Mouse (Mus musculus) hindbrain, embryonic 16.5 days (tissue): Measurements from ENCODE around the gene Ghrhr. TPM values are rescaled to one million over a fixed set of nuclear protein-coding genes. Genes with fewer than 3 reads are reported as not detected.

Source experiments
- ATAC-seq: fragments of 200-750 bp; cut with Nextera tagmentation; 2 replicates; pipeline ENCODE4 v1.8.0; 2017; ENCODE audit warnings: moderate TSS enrichment, moderate library complexity
- H3K27ac ChIP-seq: fragments of 300-500 bp; sonication (generic); 2 replicates; pipeline ENCODE4 v1.5.1; 2014; ENCODE audit warnings: low read depth, mild to moderate bottlenecking, control low read depth, low read length, moderate library complexity
- H3K27me3 ChIP-seq: fragments of 300-500 bp; sonication (generic); replicated peaks from 2 replicates; pipeline ENCODE4 v1.6.1; 2014; ENCODE audit warnings: low read length; ENCODE audit not compliant: control insufficient read depth, insufficient read depth
- H3K36me3 ChIP-seq: fragments of 300-500 bp; sonication (generic); 2 replicates; pipeline ENCODE4 v1.6.1; 2014; ENCODE audit warnings: mild to moderate bottlenecking, low read length, moderate library complexity, mixed read lengths; ENCODE audit not compliant: control insufficient read depth, insufficient read depth
- H3K4me1 ChIP-seq: fragments of 300-500 bp; sonication (generic); 2 replicates; pipeline ENCODE4 v1.6.1; 2014; ENCODE audit warnings: low read depth, low read length; ENCODE audit not compliant: control insufficient read depth, insufficient read depth
- H3K4me2 ChIP-seq: fragments of 300-500 bp; sonication (generic); 2 replicates; pipeline ENCODE4 v1.6.1; 2014; ENCODE audit warnings: mild to moderate bottlenecking, low read length, control low read depth, moderate library complexity
- H3K4me3 ChIP-seq: fragments of 300-500 bp; sonication (generic); 2 replicates; pipeline ENCODE4 v1.5.1; 2014; ENCODE audit warnings: mild to moderate bottlenecking, low read length, control low read depth, moderate library complexity
- H3K9ac ChIP-seq: fragments of 300-500 bp; sonication (generic); 2 replicates; pipeline ENCODE4 v1.6.1; 2014; ENCODE audit warnings: low read depth, mild to moderate bottlenecking, control low read depth, low read length, moderate library complexity
- H3K9me3 ChIP-seq: fragments of 300-500 bp; sonication (generic); 2 replicates; pipeline ENCODE4 v1.6.1; 2014; ENCODE audit warnings: mild to moderate bottlenecking, low read length, moderate library complexity; ENCODE audit not compliant: control insufficient read depth
- WGBS: fragments of 180-500 bp; shearing (Covaris S2); extraction: QIAGEN DNeasy Blood & Tissue Kit; methylation state at CpG from one replicate; pipeline ENCODE4 v1.1.7; 2014; 5-methylcytosine and 5-hydroxymethylcytosine counted together
- polyA plus RNA-seq: library from polyadenylated mRNA; unstranded; fragments of >200 nt; fragmentation: Nextera tagmentation; extraction: Ambion mirVana; gene quantifications from 2 replicates; pipeline ENCODE4 v1.2.1, GENCODE M21; 2015

Ghrhr gene
- polyA plus RNA-seq, 1 experiment from 2014 or later = not detected

DNA sequence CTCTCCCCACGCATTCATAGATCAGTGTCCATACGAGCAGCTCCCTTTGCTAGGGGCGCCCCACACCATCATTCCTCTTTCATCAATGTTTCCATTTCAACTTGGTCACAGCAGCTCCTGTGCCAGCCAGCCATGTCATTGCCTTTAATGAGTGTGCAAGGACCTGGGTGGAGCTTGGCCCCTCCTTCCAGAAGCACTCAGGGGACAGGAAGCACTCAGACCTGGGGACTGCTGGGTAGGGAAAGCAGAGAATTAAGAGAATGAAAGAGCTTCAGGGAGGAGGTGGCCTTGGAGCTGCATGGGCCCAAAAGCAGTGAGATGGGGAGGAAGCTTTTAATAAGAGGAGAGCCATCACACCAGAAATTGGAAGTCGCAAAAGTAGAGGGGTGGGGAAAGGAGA, 5.9 kb downstream of the Ghrhr start:
- 88% methylated on average over 4 of the region's 4 CpGs for WGBS
- no peaks in the 10 kb centered on the region for H3K27me3 ChIP-seq
- no peaks in the 10 kb centered on the region for H3K36me3 ChIP-seq
- H3K4me1 ChIP-seq = no peaks in the 10 kb centered on the region
- H3K27ac ChIP-seq = no peak overlapping the region
- H3K4me3 ChIP-seq = no peak overlapping the region
- H3K4me2 ChIP-seq = no peak overlapping the region
- no peak overlapping the region for H3K9ac ChIP-seq
- no peaks in the 10 kb centered on the region for H3K9me3 ChIP-seq
- ATAC-seq = no peak

DNA sequence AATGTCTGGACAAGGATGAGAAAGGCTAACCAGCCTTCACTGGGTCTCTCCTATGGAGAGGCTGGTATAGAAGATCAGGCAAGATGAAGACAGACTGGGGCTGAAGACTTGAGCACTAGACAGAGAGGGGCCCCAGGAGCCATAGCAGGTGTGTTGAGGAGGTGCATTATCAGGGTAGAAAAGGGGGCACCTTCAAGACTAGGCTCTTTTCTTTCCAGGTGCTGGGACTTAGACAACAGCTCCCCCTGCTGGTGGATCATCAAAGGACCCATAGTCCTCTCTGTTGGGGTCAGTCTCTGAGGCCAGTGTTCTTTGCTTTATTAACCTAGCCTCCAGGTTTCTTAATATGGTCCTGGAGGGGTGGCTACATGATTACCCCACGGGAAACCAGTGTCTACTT, 7.8 kb downstream of the Ghrhr start:
- no peaks in the 10 kb centered on the region for H3K27me3 ChIP-seq
- no peak overlapping the region for H3K4me3 ChIP-seq
- H3K36me3 ChIP-seq = no peaks in the 10 kb centered on the region
- H3K9ac ChIP-seq = no peak overlapping the region
- no peak overlapping the region for H3K27ac ChIP-seq
- WGBS = 22% methylated on average over 1 of the region's 1 CpGs
- H3K4me1 ChIP-seq = peaks cover 4% of the 10 kb centered on the region; the same call in 1 of the 2 replicates
- no peak for ATAC-seq
- H3K9me3 ChIP-seq = no peaks in the 10 kb centered on the region
- no peak overlapping the region for H3K4me2 ChIP-seq

DNA sequence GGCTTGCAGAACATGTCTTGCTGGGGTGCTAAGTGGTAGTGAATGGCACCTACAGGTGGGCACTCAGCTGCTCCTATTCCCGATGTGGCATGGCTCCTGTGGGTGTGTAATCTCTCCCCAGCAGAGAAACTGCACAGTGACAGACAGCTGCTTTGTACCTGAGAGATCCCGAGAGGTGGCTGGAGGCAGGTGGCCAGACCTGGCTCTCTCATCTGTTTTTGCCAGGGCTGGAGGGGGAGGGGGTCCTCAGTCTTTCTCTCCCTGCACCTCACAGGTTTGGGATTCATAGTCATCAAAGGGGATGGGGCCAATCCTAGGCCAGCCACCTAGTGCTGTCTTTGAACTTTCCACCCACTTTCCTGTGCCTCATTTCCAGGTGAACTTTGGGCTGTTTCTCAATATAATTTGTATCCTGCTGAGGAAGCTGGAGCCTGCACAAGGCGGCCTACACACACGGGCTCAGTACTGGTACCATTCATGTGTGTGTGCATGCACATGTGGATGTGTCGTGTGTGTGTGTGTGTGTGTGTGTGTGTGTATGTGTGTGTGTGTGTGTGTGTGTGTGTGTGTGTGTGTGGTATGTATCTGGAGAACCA, 8.4 kb downstream of the Ghrhr start:
- 86% methylated on average over 5 of the region's 5 CpGs for WGBS
- Histone ChIP-seq H3K27me3 (no peaks in the 10 kb centered on the region), H3K36me3 (no peaks in the 10 kb centered on the region), H3K9me3 (no peaks in the 10 kb centered on the region), H3K27ac (no peak overlapping the region), H3K4me1 (peaks cover 4% of the 10 kb centered on the region; the same call in 1 of the 2 replicates), H3K4me3 (no peak overlapping the region), H3K4me2 (no peak overlapping the region), H3K9ac (no peak overlapping the region)
- ATAC-seq = no peak

DNA sequence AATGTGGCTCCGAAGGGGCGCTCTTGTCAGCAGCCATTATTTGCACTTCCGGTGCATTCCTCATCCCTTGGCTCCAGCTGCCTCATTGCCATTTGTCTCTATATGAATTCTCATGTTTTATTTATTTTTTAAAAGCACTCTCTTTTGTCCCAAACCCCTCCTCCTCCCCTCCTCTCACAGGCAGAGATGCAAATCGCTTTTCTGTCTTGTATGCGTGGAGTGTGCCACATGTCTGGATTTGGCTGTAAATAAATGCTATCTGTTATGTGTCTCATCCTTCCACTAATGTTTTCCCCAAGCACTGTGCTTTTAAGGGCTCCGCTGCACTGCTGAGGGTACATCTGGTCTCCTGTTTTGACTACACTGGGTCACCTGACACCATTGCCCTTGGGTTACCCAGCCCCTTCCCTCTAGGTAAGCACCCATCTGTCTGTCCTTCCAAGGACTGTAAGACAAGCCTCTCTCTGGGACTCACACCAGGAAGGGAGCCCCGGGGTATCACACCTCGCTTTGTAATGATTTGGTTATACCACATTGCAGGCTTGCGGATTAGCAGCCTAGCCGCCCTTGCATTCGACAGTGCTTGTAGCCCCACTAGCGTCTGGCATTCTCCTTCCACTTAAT, 12.6 kb downstream of the Ghrhr start:
- H3K4me3 ChIP-seq = no peak overlapping the region
- H3K9ac ChIP-seq = no peak overlapping the region
- ATAC-seq = no peak
- peak overlapping the region; percentile 26; the same call in 1 of the 2 replicates for H3K27ac ChIP-seq
- no peaks in the 10 kb centered on the region for H3K27me3 ChIP-seq
- no peaks in the 10 kb centered on the region for H3K9me3 ChIP-seq
- peaks cover 19% of the 10 kb centered on the region for H3K4me1 ChIP-seq
- WGBS = 33% methylated on average over 12 of the region's 12 CpGs
- no peaks in the 10 kb centered on the region for H3K36me3 ChIP-seq
- H3K4me2 ChIP-seq = no peak overlapping the region

DNA sequence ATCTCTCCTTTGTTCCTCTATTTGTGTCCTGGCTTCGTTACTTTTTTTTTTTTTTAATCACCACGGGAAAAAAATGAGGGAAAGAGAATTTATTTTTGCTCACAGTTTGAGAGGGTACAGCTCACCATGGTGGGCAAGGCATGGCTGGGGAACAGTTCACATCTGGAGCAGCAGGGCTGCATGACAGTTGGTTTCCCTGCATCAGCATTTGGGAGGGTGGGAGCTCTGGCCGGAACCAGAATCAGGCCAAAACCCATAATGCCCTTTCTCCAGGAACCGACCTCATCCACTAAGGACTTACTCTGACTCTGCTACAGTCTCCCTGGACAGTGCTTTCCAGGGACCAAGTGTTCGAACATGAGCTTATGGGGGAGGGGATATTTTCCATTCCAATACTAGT, 13.2 kb downstream of the Ghrhr start:
- ATAC-seq = no peak
- H3K27me3 ChIP-seq = no peaks in the 10 kb centered on the region
- H3K4me2 ChIP-seq = no peak overlapping the region
- H3K4me3 ChIP-seq = no peak overlapping the region
- H3K4me1 ChIP-seq = peaks cover 19% of the 10 kb centered on the region
- no peak overlapping the region for H3K9ac ChIP-seq
- H3K36me3 ChIP-seq = no peaks in the 10 kb centered on the region
- 66% methylated on average over 5 of the region's 5 CpGs for WGBS
- no peak overlapping the region for H3K27ac ChIP-seq
- H3K9me3 ChIP-seq = no peaks in the 10 kb centered on the region

DNA sequence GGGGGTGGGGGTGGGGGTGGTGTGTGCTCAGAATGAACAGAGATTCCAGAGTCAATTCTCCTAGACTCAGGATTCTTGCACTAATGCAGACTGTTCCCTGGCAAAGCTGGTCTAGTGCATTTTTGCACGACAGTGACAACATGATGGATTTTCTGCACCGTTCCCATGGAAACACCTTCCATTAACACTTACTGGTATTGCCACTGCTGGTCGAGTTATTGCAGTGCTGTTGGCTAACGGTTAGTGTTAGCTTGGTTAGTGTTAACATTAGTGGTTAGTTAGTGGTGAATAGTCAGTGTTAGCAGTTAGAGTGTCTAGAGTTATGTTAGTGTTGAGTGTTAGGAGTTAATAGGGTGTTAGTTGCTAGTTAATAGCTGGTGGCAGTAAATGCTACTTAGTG, 15.7 kb downstream of the Ghrhr start:
- Histone ChIP-seq H3K9me3 (no peaks in the 10 kb centered on the region), H3K36me3 (no peaks in the 10 kb centered on the region), H3K4me2 (no peak overlapping the region), H3K27me3 (no peaks in the 10 kb centered on the region), H3K4me3 (no peak overlapping the region), H3K4me1 (peaks cover 33% of the 10 kb centered on the region), H3K9ac (no peak overlapping the region), H3K27ac (no peak overlapping the region; the same call in 1 of the 2 replicates)
- ATAC-seq = peak; percentile 53
- WGBS = 33% methylated on average over 4 of the region's 4 CpGs

DNA sequence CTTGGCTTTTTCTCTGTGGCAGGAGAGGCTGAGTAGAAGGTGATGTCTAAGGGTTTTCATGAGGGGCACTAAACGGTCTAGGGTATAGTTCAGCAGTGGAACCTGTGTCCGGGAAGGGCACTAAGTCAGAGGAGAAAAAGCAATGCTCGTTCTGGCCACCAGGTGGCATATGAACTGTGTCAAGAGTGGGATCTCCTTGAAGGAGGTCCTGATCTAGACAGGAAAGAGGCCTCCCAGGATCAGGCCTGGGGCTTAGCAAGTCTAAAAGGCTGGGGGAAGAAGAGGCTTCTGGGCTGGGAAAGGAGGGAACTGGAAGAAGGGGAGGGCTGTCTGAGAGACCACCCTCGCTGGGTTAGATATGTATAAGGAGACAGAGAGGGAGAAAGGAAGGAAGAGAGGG, 16.4 kb downstream of the Ghrhr start:
- H3K27ac ChIP-seq = no peak overlapping the region; the same call in 1 of the 2 replicates
- 14% methylated on average over 4 of the region's 4 CpGs for WGBS

DNA sequence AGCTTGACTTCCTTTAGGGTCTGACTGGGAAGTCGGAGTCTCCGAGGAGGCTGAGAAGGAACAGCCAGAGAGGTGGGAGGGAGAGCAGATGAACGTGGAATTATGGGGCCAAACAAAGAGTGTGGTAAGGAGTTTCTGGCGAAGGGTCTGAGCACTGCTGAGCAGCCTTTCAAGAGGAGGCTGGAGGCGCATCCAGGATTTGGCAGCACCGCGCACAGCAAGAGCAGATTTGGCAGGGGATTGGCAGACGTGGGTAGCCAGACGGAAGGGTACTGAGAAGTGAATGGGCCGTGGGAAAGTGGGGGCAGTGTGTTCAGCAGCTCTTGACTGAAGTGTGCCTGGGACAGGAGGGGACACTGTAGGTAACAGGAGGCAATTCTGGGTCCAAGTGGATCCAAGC, 18.8 kb downstream of the Ghrhr start:
- Histone ChIP-seq H3K27me3 (no peaks in the 10 kb centered on the region), H3K4me2 (no peak overlapping the region), H3K9me3 (no peaks in the 10 kb centered on the region), H3K36me3 (no peaks in the 10 kb centered on the region), H3K27ac (peak overlapping the region; percentile 41; the same call in 1 of the 2 replicates), H3K4me3 (no peak overlapping the region), H3K9ac (no peak overlapping the region), H3K4me1 (peaks cover 43% of the 10 kb centered on the region)
- peak; percentile 37 for ATAC-seq
- WGBS = 52% methylated on average over 10 of the region's 10 CpGs

More for the DNA sequence above, 16.4 kb downstream of the Ghrhr start:
- H3K9me3 ChIP-seq = no peaks in the 10 kb centered on the region
- no peaks in the 10 kb centered on the region for H3K36me3 ChIP-seq
- no peak overlapping the region for H3K9ac ChIP-seq
- no peak overlapping the region for H3K4me2 ChIP-seq
- no peak overlapping the region for H3K4me3 ChIP-seq
- ATAC-seq = peak; percentile 29
- peaks cover 37% of the 10 kb centered on the region for H3K4me1 ChIP-seq
- no peaks in the 10 kb centered on the region for H3K27me3 ChIP-seq

DNA sequence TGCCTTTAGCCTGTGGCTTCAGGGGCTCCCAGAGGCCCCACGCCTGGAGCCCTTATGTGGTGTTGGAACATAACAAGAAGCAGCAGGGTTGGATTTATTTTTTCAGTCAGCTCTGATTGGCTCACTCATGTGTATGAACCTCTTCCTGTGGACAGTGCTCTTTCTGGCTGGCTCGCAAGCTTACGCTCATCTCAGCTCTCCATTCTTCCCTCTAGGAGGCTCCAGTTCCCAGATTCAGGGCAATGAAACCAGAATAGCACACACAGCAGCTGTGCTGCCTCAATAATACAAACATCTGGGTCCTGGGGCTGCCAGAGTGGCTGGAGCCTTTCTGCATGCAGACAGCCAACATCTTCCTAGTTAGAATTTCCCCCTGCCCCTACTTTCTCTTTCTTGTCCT, 20.1 kb downstream of the Ghrhr start:
- Histone ChIP-seq H3K4me2 (no peak overlapping the region), H3K27ac (peak overlapping the region; percentile 63), H3K4me3 (no peak overlapping the region), H3K9me3 (no peaks in the 10 kb centered on the region), H3K27me3 (no peaks in the 10 kb centered on the region), H3K36me3 (no peaks in the 10 kb centered on the region), H3K9ac (peak overlapping the region; percentile 28; the same call in 1 of the 2 replicates), H3K4me1 (peaks cover 46% of the 10 kb centered on the region)
- WGBS = 32% methylated on average over 3 of the region's 3 CpGs
- peak; percentile 32 for ATAC-seq
